Mouse (Mus musculus): ENCODE results near the gene Nudt15. TPM values are rescaled to one million over a fixed set of nuclear protein-coding genes. Genes with fewer than 3 reads are reported as not detected.

Nudt15 gene
- polyA plus RNA-seq, 1 experiment from 2014 or later = 8.8 TPM

GRCm38 (mm10) chr14:73503237-73503933, 44.7 kb downstream of the Nudt15 start:
- Histone ChIP-seq H3K36me3 (no peaks in the 10 kb centered on the region), H3K27me3 (ENCODE audit: insufficient read depth, poor library complexity, severe bottlenecking) (no peaks in the 10 kb centered on the region), H3K27ac (peak overlapping the region; percentile 59), H3K4me1 (replicated peaks) (peaks cover 6% of the 10 kb centered on the region), H3K9me3 (no peaks in the 10 kb centered on the region), H3K4me3 (no peak overlapping the region)
- 70% methylated on average over 13 of the region's 13 CpGs for WGBS
- DNase-seq (ENCODE audit: low spot score) = no peak

GRCm38 (mm10) chr14:73502591-73503184, 45.4 kb downstream of the Nudt15 start:
- peak overlapping the region; percentile 59 for H3K27ac ChIP-seq
- no peaks in the 10 kb centered on the region for H3K27me3 ChIP-seq (ENCODE audit: insufficient read depth, poor library complexity, severe bottlenecking)
- peak; percentile 40 for DNase-seq (ENCODE audit: low spot score)
- H3K4me1 ChIP-seq (replicated peaks) = peaks cover 6% of the 10 kb centered on the region
- WGBS = 58% methylated on average over 7 of the region's 7 CpGs
- no peaks in the 10 kb centered on the region for H3K9me3 ChIP-seq
- no peak overlapping the region for H3K4me3 ChIP-seq
- no peaks in the 10 kb centered on the region for H3K36me3 ChIP-seq

GRCm38 (mm10) chr14:73501721-73502120, 46.3 kb downstream of the Nudt15 start:
- Histone ChIP-seq H3K36me3 (no peaks in the 10 kb centered on the region), H3K4me1 (replicated peaks) (peaks cover 6% of the 10 kb centered on the region), H3K27ac (no peak overlapping the region), H3K9me3 (no peaks in the 10 kb centered on the region), H3K4me3 (no peak overlapping the region), H3K27me3 (ENCODE audit: insufficient read depth, poor library complexity, severe bottlenecking) (no peaks in the 10 kb centered on the region)
- 79% methylated on average over 6 of the region's 6 CpGs for WGBS
- no peak for DNase-seq (ENCODE audit: low spot score)

- Histone ChIP-seq H3K27me3 (ENCODE audit: insufficient read depth, poor library complexity, severe bottlenecking) (no peaks in the 10 kb centered on the region), H3K4me1 (replicated peaks) (peaks cover 6% of the 10 kb centered on the region), H3K36me3 (no peaks in the 10 kb centered on the region), H3K9me3 (no peaks in the 10 kb centered on the region), H3K4me3 (no peak overlapping the region), H3K27ac (no peak overlapping the region)
- 92% methylated on average over 9 of the region's 9 CpGs for WGBS
- no peak for DNase-seq (ENCODE audit: low spot score)
Measured at GRCm38 (mm10) chr14:73501283-73501682, 46.8 kb downstream of the Nudt15 start.

GRCm38 (mm10) chr14:73495753-73496152, 52.3 kb downstream of the Nudt15 start:
- Histone ChIP-seq H3K4me1 (replicated peaks) (no peaks in the 10 kb centered on the region), H3K4me3 (no peak overlapping the region), H3K27ac (no peak overlapping the region), H3K27me3 (ENCODE audit: insufficient read depth, poor library complexity, severe bottlenecking) (no peaks in the 10 kb centered on the region), H3K9me3 (no peaks in the 10 kb centered on the region), H3K36me3 (no peaks in the 10 kb centered on the region)
- no peak for DNase-seq (ENCODE audit: low spot score)
- 73% methylated on average over 7 of the region's 7 CpGs for WGBS

GRCm38 (mm10) chr14:73494122-73494521, 53.9 kb downstream of the Nudt15 start:
- Histone ChIP-seq H3K27me3 (ENCODE audit: insufficient read depth, poor library complexity, severe bottlenecking) (no peaks in the 10 kb centered on the region), H3K36me3 (no peaks in the 10 kb centered on the region), H3K4me3 (no peak overlapping the region), H3K4me1 (replicated peaks) (no peaks in the 10 kb centered on the region), H3K9me3 (no peaks in the 10 kb centered on the region), H3K27ac (no peak overlapping the region)
- 72% methylated on average over 6 of the region's 6 CpGs for WGBS
- DNase-seq (ENCODE audit: low spot score) = no peak

- H3K9me3 ChIP-seq = no peaks in the 10 kb centered on the region
- H3K27ac ChIP-seq = no peak overlapping the region
- H3K4me1 ChIP-seq (replicated peaks) = no peaks in the 10 kb centered on the region
- 93% methylated on average over 6 of the region's 6 CpGs for WGBS
- no peaks in the 10 kb centered on the region for H3K36me3 ChIP-seq
- H3K27me3 ChIP-seq (ENCODE audit: insufficient read depth, poor library complexity, severe bottlenecking) = no peaks in the 10 kb centered on the region
- DNase-seq (ENCODE audit: low spot score) = no peak
- no peak overlapping the region for H3K4me3 ChIP-seq
Measured at GRCm38 (mm10) chr14:73493356-73493755, 54.7 kb downstream of the Nudt15 start.

- Histone ChIP-seq H3K4me3 (no peak overlapping the region), H3K9me3 (no peaks in the 10 kb centered on the region), H3K4me1 (replicated peaks) (no peaks in the 10 kb centered on the region), H3K27me3 (ENCODE audit: insufficient read depth, poor library complexity, severe bottlenecking) (no peaks in the 10 kb centered on the region), H3K36me3 (no peaks in the 10 kb centered on the region), H3K27ac (no peak overlapping the region)
- DNase-seq (ENCODE audit: low spot score) = no peak
- WGBS = 84% methylated on average over 5 of the region's 5 CpGs
Measured at GRCm38 (mm10) chr14:73486641-73487040, 61.4 kb downstream of the Nudt15 start.

- DNase-seq (ENCODE audit: low spot score) = no peak
- WGBS = 70% methylated on average over 3 of the region's 3 CpGs
- H3K36me3 ChIP-seq = no peaks in the 10 kb centered on the region
Measured at GRCm38 (mm10) chr14:73484366-73485110, 63.5 kb downstream of the Nudt15 start.

GRCm38 (mm10) chr14:73483516-73484229, 64.4 kb downstream of the Nudt15 start:
- H3K4me3 ChIP-seq = no peak overlapping the region
- H3K4me1 ChIP-seq (replicated peaks) = peaks cover 2% of the 10 kb centered on the region; the same call in 1 of the 2 replicates
- H3K27me3 ChIP-seq (ENCODE audit: insufficient read depth, poor library complexity, severe bottlenecking) = no peaks in the 10 kb centered on the region
- 82% methylated on average over 5 of the region's 5 CpGs for WGBS
- no peaks in the 10 kb centered on the region for H3K36me3 ChIP-seq
- no peak overlapping the region for H3K27ac ChIP-seq
- no peaks in the 10 kb centered on the region for H3K9me3 ChIP-seq
- no peak for DNase-seq (ENCODE audit: low spot score)

More at GRCm38 (mm10) chr14:73484366-73485110, 63.5 kb downstream of the Nudt15 start:
- H3K27ac ChIP-seq = no peak overlapping the region
- no peaks in the 10 kb centered on the region for H3K27me3 ChIP-seq (ENCODE audit: insufficient read depth, poor library complexity, severe bottlenecking)
- peaks cover under 1% of the 10 kb centered on the region; the same call in 1 of the 2 replicates for H3K4me1 ChIP-seq (replicated peaks)
- no peaks in the 10 kb centered on the region for H3K9me3 ChIP-seq
- H3K4me3 ChIP-seq = no peak overlapping the region

- WGBS = 36% methylated on average over 1 of the region's 1 CpGs
- H3K27me3 ChIP-seq (ENCODE audit: insufficient read depth, poor library complexity, severe bottlenecking) = no peaks in the 10 kb centered on the region
- no peak overlapping the region for H3K27ac ChIP-seq
- DNase-seq (ENCODE audit: low spot score) = no peak
- H3K4me3 ChIP-seq = no peak overlapping the region
- peaks cover 8% of the 10 kb centered on the region; the same call in 1 of the 2 replicates for H3K4me1 ChIP-seq (replicated peaks)
- H3K36me3 ChIP-seq = no peaks in the 10 kb centered on the region
- no peaks in the 10 kb centered on the region for H3K9me3 ChIP-seq
Measured at GRCm38 (mm10) chr14:73479771-73480170, 68.3 kb downstream of the Nudt15 start.

GRCm38 (mm10) chr14:73478321-73478720, 69.7 kb downstream of the Nudt15 start:
- H3K4me3 ChIP-seq = no peak overlapping the region
- H3K36me3 ChIP-seq = no peaks in the 10 kb centered on the region
- H3K27ac ChIP-seq = no peak overlapping the region
- H3K27me3 ChIP-seq (ENCODE audit: insufficient read depth, poor library complexity, severe bottlenecking) = no peaks in the 10 kb centered on the region
- H3K4me1 ChIP-seq (replicated peaks) = peaks cover 8% of the 10 kb centered on the region; the same call in 1 of the 2 replicates
- 81% methylated on average over 3 of the region's 3 CpGs for WGBS
- DNase-seq (ENCODE audit: low spot score) = no peak
- no peaks in the 10 kb centered on the region for H3K9me3 ChIP-seq

Data from hindbrain, embryonic 10.5 days (tissue).